Mouse (Mus musculus): ENCODE results near the gene Naa25.

Naa25 gene

GRCm38 (mm10) chr5:121397187-121398145 is at the start of gene Naa25:
Naa25 (plus strand) TSS chr5:121397936.
- DNase-seq (ENCODE audit: low spot score): peak; percentile 98

DNA sequence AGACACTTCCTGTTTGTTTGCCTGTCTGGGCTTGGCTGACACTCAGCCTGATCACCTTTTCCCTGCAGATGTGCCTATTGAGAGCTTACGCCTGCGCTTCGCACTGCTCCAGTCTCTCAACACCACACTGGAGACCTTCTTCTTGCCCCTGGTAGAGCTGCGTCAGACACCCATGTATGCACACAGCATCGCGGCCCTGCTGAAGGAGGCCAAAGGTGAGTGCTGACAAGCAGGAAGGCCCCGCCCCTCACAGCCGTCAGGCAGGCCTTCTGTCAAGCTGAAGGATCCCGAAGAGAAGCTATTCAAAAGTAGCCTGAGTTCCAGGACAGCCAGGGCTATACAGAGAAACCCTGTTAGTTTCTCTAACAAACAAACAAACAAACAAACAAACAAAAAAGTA is 38.5 kb upstream of the Naa25 start:
- DNase-seq (ENCODE audit: low spot score): no peak

- no peak for DNase-seq (ENCODE audit: low spot score)
Observed at GRCm38 (mm10) chr5:121361696-121362095, 36.0 kb upstream of the Naa25 start.

DNA sequence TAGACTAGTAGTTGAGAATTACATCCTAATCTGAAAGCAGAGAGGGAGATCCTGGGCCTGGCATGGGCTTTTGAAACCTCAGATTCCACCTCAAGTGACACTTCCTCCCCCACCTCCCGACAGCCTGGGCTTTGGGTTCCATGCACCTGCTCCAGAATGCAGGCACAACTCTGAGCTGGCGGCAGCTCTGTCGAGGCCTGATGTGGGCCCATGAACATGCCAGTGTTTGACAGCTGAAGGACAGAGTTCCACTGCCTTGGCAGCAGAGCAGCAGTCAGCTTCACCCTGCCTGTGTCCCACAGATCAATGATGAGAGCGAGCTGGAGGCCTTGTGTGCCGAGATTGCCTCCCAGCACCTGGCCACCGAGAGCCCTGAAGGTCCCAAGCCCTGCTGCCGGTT is 34.3 kb upstream of the Naa25 start:
- no peak for DNase-seq (ENCODE audit: low spot score)

DNA sequence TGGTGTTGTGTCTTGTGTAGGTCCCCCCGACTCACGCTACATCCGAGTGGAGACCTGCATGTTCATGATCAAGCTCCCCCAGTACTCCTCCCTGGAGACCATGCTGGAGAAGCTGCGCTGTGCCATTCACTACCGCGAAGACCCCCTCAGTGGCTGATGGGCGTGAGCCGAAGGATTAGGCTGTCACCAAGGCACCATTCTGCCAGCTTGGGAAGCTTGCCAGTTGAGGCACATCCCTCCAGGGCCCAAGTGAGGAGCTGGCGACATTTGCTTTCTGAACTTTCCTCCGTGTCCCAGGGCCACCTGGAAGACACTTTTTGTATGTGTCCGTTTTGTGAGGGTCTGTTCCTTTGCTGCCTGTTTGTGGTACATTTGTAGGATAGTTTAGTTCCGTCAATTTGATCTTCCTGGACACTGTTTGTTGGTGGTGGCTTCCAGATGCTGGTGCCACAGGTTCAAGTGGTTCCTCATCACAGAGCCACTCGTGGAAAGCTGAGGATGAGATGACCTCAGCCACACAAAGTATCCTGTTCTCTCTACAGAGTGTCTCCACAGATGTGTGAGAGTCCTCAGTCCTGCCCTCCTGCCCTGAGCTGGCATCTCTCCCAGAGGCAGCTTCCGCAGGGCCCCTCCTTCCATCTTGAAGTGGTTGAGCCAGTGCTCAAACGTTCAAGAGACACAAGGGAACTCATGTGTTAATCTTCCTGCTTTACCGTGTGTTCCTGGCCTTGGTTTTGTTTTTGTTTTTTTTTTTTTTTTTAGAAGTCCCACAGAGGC is 31.1 kb upstream of the Naa25 start:
- no peak for DNase-seq (ENCODE audit: low spot score)

DNA sequence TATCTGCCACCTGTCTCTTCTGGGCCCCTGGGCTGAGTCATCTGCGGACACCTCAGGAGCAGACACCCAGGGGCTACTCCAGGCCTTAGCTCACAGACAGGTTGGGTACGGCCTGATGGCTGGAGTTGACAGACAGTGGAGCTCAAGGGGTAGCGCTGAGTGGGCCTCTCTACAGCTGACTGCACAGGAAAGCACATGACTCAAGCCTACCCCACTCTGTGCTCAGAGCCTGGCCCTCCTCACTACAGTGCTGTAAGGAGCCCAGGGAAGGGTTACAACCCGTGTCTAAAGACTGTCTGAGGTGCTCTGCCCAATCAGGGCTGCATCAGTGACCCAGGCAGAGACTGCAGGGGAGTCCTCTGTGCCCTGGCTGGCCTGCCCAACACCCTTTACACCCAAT is 30.5 kb upstream of the Naa25 start:
- no peak for DNase-seq (ENCODE audit: low spot score)

GRCm38 (mm10) chr5:121371712-121372111 is 26.0 kb upstream of the Naa25 start:
- no peak for DNase-seq (ENCODE audit: low spot score)

DNA sequence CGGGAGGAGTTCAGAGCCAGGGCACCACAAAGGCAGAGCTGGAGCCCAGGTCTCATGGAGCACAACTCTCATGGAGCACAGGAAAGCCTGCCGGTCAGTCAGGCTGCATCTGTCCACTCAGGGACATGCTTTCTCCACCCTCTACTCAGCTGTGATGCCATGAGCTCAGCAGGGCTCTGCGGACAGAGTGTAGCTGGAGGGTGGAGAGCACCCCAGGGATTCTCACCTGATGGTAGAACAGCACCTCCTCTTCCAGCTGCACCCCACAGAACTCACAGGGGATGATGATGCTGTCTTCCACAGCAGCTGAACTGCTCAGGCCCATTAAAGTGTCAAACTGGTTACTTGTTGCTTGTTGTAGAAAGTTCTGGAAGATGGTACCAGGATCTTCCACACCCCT is 22.9 kb upstream of the Naa25 start:
- DNase-seq (ENCODE audit: low spot score): no peak

DNA sequence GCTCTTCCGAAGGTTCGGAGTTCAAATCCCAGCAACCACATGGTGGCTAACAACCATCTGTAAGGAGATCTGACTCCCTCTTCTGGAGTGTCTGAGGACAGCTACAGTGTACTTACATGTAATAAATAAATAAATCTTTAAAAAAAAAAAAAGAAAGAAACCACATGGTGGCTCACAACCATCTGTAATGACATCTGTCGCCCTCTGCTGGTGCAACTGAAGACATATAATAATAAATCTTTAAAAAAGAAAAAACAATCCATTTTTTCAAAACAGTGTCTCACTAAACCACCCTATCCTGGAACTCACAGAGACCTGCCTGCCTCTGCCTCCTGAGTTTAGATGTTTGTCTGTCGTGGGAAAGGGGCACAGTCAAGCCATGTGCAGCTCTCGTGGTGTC is 20.8 kb upstream of the Naa25 start:
- peak; percentile 79 for DNase-seq (ENCODE audit: low spot score)

DNA sequence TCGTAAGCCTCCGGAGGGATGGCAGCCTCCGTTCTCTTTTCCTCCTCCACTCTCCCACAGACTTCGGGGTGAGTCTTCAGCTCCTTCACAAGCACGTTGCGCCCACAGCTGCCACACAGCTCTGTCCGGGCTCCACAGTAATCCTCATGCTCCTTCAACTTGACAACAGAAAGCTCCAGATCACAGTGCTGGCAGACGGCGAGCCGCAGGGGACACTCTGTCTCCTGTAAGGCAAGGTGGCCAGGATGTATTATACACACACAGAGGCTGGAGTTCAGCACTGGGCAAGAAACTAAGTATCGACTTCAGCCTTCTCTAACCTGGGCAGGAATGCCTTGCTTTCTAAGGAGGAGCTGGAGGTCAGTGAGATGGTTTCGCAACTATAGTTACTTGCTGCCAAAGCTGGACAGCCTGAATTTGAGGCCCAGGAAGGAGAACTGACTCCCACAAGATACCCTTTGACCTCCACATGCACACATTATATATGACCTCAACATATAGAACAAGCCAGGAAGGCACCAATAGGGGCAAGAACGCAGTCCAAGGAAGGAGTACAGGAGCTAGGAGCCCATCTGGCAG is 19.0 kb upstream of the Naa25 start:
- DNase-seq (ENCODE audit: low spot score): no peak

DNA sequence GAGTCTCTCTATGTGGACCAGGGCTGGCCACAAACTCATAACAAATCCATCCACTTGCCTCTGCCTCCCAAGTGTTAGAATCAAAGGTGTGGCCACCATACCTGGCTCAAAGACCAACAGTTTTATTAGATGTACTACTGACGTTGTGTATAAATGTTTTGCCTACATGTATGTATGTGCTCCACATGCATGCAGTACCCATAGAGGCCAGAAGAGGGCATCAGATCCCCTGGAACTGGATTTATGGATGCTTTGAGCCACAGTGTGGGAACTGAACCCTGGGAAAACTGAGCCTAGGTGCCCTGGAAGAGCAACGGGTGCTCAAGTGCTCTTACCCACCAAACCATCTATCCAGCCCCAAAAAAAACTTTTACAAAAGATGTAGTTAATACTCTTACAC is 17.0 kb upstream of the Naa25 start:
- no peak for DNase-seq (ENCODE audit: low spot score)

- DNase-seq (ENCODE audit: low spot score): no peak
Observed at GRCm38 (mm10) chr5:121383857-121384756, 13.6 kb upstream of the Naa25 start.

DNA sequence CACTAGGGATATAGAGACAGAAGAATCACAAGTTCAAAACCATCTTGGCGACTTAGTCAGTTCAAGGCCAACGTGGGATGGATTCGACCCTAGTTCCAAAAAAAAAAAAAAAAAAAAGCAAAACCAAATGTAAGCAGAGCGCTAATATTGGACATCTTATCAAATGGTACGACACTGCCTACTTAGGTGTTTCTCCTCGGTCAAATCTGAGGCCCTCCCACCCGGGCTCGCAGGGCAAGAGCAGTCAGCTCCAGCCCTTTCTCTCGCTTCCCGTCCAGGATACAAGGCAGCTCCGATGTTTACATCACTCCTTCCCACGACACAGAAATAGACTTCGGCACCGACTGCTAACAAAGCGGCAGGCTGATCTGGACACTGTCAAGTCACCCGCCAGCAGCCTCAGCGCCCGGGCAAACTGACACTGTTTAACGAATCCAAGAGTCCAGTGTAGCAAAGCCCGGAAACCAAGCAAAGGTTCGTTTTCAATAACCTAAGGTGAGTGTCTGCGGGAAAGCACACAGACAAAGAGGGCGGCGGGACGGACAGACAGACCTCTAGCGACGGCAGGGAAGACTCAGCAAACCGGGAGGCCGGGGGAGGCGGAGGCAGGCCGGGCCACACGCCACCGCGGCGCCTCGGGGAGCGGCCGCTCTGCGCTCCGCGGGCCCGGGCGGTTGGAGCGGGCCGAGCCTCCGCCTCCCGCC is 12.8 kb upstream of the Naa25 start:
- no peak for DNase-seq (ENCODE audit: low spot score)

DNA sequence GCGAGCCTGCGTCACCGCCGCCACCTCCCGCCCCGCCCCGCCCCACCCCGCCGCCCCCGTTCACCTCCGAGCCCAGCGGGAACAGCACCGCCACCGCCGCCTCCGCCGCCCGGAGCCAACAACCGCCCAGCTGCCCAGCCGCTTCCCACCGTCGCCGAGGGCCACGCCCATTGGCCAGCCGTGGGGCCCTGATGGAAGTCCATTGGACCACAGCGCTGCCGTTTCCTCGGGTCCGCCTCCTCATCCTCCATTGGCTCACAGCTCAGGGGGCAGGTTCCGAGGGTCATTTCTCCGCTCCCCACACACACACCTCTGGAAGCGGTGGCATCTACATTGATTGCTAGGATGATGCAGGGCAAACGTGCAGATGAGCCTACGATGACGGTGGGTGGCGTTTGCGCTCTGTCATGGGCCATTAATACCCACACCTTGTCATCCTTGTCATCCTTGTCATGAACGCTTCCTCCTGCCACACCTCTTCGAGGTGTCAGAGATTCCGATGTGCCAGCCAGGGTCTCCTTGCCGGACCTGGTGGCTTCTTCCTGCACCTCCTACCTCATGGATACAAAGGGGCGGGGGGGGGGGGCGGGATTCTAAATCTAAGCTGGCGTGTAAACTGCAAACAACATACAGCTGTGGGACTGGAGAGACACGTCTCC is 12.1 kb upstream of the Naa25 start, which contains the start of gene Trafd1:
Gene Trafd1, minus strand, starts transcription at position 172 of the 659 bp plus-strand sequence.
- DNase-seq (ENCODE audit: low spot score): peak; percentile 96

GRCm38 (mm10) chr5:121386120-121386909 is 11.4 kb upstream of the Naa25 start:
- DNase-seq (ENCODE audit: low spot score): no peak

- DNase-seq (ENCODE audit: low spot score): no peak
Observed at GRCm38 (mm10) chr5:121387126-121387525, 10.6 kb upstream of the Naa25 start.

DNA sequence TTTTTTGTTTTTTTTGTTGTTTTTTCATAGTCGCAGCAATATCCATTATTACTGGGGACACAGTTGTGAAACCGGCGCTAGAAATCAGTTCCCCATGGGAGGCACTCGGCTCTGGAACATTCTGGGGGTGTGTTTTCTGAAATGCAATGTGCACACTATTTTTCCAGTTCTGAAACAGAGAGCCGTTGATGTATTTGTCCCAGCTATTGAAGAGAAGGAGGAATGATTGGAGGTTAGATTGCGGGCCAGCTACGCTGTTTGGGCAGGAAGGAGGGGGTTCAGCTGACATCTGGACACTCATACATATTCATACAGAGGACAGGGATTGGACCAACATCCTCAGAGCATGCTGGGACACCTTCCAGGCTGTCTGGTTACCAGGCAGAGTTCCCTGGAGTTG is 8.6 kb upstream of the Naa25 start:
- DNase-seq (ENCODE audit: low spot score): no peak

- no peak for DNase-seq (ENCODE audit: low spot score)
Observed at GRCm38 (mm10) chr5:121389691-121390090, 8.0 kb upstream of the Naa25 start.

- DNase-seq (ENCODE audit: low spot score): no peak
Observed at GRCm38 (mm10) chr5:121392667-121393380, 4.9 kb upstream of the Naa25 start.
